Mouse (Mus musculus) lung, postnatal 0 days (tissue): ENCODE measurements around the gene Olah.

Experiments
- CTCF ChIP-seq: IDR thresholded peaks from 2 replicates; pipeline ENCODE4 v1.5.1; 2016; ENCODE audit warnings: antibody characterized with exemption, mild to moderate bottlenecking
- EP300 ChIP-seq: IDR thresholded peaks from 2 replicates; pipeline ENCODE4 v1.6.1; 2016; ENCODE audit warnings: antibody characterized with exemption, mild to moderate bottlenecking, control low read depth

DNA sequence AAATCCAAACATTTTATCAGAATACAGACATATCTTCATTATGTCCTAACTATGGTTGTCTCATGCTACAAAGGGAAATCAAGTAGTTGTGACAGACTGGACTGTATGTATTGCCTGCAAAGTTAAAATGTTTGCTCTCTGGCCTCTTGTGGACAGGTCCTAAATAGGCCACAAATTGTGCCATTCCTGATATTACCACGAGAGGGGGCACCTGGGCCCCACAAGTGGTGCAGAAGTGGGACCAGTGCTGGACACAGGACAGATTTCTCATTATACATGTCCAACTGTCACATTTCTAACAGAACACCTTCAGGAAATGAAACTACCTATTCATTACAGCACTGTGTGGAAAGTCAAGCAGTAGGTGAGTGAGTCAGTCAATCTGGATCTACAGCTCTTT, 69.7 kb downstream of the Olah start:
- TF ChIP-seq CTCF (peak; percentile 82), EP300 (no peak)
